Mouse (Mus musculus) lung, postnatal 25 days (tissue): ENCODE data around the gene Krt28.
A peak's percentile ranks its signal among the peaks of the same experiment; 100 is the strongest.

Experiments used
- DNase-seq: peaks from one replicate; pipeline ENCODE4 v3.0.0; 2022; ENCODE audit warnings: low spot score

Krt28 gene

DNA sequence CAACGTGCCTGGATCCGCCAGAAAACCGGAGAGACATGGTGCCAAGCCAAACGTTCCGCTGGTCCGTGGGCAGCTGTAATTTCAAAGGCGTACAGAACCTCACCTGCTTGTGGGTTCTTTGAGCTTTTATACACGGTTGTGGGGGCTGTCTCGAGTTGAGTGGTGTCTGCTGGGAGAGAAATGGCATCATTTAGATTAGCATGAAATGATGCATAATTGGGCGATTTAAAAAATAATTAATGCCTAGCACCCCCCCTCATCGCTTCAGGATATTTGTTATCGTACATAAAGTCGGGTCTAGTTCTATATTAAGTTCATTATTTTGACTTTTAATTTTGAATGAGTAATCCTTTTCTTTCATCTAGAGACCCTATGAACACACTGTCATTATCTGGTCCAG lies at the start of gene Krt28:
Gene Krt28, minus strand, starts transcription at position 101 of the 400 bp plus-strand sequence.
- DNase-seq: no peak

DNA sequence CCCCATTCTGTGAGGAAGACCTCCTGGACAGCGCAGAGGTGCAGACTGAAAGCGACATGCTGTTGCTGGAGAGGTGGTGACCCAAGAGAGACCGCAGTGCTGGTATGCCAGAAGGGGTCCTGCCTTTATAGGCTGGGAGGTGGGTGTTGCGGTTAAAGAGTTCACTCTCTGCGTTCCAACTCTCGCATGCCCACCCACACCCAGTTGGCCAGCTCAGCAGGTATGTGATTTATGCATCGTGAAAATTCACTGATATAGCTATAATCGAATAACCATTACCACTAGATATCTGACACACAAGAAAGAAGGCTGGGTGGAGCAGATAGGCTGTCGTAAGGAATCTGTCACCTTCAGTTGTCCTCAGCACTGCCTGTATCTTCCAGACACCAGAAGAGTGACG lies 47.5 kb upstream of the Krt28 start, which contains the start of gene Krt12:
Gene Krt12, minus strand, starts transcription at position 101 of the 400 bp plus-strand sequence.
- no peak for DNase-seq

DNA sequence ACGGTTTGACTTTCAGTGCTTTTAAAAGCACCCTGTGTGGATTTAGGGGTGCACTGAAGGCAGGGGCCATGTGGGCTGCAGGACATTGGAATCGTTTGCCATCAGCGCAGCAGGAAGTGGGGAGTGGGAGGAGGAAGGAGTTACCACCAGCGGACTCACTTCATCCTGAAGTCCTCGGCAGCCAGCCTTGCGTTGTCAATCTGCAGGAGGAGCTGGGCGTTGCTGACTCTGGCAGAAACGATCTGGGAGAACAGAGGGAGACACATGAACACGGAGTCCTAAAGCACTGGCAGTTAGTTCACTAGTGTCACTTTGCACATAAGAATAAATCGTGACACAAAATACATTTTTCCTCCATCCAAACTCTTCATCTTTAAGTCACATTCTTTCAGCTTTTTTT lies 45.9 kb upstream of the Krt28 start:
- DNase-seq: no peak

DNA sequence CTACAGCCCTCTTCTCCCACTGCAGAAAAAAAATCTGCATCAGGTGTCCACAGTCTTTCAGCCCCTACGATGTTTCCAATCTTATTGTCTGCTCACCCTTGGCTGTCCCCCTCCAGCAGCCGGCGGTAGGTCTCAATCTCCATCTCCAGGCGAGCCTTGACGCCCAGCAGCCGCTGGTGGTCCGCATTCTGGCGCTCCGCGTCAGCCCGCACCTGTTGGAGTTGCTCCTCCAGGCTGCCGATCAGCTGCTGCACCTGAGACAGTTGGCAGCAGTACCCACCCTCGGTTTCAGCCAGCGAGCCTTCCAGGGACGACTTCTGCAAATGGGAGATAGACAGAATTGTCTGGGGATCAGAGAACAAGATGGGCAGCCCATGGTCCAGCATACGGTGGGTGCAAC lies 43.1 kb upstream of the Krt28 start:
- DNase-seq: no peak

DNA sequence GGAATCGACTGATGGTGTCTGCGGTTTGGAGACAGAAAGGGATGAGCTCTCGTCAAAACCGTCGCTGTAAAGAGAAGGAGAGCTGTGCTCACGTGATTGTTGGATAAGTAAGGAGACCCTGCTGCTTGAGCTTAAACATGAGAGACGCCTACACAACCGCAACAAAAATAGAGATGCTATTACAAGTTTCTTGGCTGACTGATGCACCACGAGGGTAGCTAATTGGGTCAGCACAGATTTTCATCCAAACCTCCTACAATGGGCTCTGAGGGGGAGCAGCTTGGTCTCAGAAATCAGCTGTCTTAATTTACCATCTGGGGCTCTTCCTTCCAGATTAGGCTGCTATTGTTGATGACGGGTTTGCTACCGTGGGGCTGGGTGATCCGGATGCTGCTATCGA lies 42.2 kb upstream of the Krt28 start:
- DNase-seq: no peak

DNA sequence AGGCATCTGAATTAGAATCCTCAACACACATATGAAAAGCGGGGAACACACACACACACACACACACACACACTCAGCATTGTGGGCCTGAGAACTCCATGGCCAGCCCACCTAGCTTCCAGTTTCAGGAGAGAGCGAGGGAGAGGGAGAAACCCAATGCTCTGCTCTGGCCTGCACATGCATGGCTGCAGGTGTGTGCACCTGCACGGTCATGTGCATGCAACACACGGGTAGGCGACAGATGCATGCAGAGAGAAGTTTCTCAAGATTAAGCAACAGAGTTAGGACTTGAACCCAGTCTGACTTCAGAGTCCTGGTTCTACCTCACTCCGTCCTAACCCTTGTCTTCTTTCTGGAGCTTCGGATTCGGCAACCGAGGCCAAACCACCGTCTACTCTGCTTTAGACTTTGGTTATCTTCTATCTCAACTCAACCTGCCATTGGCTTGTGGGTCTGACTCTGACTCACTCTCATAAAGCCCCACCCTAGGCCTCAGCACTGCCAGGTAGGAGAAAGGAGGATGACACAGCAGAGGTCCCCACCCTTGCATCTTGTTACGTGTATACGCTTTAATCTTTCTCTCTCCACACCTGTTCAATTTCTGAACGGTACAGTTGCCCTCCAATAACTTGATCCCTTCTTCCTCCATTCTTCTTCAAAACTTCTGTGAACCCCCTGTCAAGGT lies 39.9 kb upstream of the Krt28 start:
- no peak for DNase-seq

DNA sequence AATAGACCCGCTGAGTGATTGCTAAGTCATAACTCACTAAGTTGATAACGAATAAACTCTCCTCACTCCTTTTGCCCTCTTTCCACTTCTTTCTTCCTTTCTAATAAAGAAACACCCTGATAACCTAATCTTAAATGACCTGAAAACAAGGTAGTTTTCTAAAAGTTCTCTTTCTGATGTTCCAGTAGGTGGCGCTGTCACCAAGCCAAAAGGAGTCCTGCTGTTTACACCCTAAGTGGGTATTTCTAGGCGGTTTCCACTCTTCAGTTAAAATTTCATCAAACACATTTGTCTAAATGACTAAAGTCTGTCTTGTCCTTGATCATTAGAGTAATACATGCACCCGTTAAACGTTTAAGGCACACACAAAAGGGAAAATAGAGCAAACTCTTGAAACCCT lies 38.5 kb upstream of the Krt28 start:
- DNase-seq: peak; percentile 23

DNA sequence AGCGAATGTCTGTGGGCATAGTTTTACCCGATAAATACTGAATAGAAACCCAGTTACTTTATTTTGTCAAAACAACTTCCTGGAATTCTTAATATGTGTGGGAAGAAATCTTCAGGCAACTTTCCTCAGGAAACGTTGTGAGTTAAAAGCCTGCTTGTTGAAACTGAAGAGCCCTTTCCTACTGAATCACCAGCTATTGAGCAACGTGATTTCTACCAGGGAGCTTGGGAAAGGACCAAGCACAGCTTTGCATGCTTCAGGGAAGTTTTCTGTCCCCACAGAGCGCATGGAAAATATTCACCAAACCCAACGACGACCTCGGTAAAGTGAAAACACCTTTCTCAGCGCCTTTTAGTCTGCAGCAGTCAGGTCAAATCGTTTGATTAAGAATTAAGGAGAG lies 31.5 kb upstream of the Krt28 start:
- peak; percentile 41 for DNase-seq

DNA sequence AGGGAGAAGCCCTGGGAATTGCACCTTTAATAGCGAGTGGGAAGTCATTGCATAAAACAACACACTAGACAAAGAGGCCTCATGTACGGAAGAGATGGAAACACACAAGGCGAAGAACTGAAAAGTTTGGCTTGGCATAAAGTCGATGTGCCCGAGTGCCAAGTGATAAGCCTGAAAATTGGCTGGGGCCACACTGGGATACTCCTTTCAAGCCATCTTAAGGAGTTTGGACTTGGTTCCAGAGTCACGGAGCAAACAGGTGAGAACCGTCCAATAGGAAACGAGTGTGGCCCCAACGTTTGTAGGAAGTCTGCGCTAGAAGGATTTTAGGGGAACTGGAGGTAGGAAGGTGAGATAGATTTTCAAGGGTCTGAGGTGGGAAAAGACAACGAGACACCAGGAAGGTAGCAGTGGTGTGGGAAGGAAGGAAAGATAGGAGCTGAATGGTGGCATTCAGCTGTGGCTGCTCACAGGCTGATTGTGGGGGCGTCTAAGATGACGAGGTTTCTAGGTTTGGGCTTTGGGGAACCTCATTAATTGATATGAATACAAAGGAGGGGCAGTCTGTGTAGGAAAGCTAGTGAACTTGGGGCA lies 25.4 kb upstream of the Krt28 start:
- DNase-seq: no peak

DNA sequence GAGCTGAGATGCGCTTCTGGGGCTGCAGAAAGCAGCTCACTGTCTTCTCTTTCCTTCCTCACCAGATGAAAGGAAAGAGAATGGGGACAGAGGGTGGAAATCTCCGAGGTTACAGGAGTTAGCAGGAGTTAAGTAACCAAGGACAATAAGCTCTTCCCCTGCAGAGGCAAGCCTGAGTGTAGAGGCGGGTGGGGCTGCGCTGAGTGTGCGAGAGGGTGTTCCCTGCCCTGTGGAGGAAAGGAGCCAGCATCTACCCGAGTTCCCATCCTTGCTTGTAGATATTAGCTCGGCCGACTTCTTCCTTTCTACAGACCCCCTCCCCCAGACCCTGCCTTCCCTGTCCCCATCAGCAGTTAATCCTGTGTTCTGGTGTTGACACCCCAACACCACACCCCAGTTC lies 24.1 kb upstream of the Krt28 start:
- DNase-seq: no peak

DNA sequence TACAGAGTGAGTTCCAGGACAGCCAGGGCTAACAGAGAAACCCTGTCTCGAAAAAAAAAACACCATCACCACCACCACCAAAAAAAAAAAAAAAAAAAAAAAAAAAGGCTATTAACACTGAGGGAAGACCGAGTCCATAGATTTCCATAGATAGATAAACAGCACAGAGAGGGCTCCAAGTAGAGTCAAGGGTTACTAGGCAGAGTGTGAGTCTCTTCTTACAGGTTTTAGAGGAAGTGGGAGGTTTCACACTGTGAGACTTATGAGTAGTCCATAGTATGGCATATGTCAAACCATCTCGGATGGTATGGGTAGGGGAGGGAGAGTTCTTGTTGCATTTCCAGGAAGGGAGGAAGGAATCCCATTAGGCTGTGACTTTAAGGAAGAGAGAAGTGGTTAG lies 23.4 kb upstream of the Krt28 start:
- DNase-seq: no peak

DNA sequence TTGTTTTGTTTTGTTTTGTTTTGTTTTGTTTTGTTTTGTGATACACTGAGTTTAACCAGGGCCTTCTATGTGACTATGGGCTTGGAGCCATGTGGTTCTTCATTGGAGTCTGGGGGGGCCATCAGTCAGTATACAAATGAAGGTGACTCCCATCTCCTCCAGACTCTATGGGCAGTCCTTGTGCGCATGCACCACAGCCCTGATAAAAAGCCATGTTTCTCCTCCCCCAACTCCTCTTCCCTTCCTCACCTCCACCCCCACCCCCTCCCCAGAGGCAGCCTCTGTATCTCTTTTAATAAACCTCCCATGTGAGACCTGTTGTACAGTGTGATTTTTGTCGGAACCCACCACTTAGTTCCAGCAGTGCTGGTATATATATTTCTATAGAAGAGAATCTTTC lies 22.0 kb upstream of the Krt28 start:
- no peak for DNase-seq

DNA sequence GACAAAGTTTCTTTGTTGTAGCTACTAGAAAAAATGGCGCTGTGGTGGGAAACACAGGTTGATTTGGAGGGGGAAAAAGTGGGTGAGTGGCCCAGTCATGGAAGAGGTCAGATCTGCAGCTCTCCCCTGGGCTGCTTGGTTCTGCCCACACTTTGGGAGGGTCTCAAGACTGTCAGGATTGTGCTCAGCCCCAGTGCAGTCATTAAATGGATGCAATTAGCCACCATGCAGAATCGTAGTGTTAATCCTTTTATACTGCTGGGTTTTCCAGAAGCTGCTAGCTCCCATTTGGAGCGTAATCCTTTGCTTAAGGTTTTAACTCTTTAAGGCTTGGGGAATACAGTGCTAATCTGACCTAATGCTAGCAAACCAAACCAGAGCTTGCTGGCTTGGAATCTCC lies 21.3 kb upstream of the Krt28 start:
- DNase-seq: no peak

DNA sequence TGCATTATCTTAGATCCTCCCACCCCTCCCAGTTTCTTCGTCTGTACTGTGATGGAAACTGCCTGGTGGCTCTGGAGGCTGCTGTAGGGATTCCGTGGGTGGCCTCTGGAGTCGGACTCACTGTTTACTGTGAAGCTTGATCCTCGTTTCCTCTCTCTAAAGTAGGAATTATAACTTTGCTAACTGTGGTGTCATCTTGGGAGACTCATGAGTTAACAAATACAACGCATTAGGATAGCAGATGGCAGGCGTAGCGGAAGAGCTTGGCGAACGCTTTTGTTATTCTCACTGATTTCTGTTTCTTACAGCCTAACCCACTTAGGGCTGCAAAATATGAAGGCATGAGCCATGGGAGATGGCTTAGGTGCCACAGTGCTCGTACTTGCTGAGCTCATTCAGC lies 17.8 kb upstream of the Krt28 start:
- DNase-seq: no peak

DNA sequence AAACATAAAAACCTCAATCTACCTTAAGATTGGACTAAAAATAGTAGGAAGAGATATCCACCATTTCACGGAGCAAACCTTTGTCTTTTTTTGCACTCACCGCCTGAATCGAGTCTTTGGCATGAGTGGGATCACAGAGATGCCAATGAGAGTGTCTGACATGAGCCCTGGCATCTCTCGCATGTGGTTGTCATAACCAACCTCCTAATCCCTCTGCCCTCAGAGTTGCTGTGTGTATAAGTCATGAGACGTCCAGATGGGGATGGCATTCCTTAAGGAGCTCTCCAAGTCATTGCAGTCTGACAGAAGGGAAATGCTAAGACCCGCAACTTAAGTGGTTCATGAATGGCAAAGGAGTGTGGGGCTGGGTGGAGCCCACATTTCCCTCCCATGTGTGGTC lies 16.7 kb upstream of the Krt28 start:
- DNase-seq: no peak

DNA sequence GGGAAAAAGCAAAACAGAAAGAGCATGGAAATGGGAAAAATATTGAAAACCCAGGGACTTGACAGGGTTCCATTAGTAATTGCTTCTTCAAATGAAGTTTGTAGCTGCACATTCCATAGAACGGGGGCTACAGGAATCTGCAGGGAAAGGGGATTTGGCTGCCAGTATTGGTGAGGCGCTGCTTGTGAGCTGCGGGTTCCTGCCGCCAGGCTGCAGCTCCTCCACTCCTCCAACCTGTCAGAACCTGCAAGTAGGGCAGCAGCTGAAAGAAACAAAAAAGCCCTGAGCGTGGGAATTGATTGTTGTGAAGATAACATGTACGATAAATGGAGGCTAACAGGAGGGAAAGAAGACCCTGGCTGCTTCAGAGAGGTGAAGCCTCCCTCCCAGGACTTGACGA lies 16.2 kb upstream of the Krt28 start:
- no peak for DNase-seq

DNA sequence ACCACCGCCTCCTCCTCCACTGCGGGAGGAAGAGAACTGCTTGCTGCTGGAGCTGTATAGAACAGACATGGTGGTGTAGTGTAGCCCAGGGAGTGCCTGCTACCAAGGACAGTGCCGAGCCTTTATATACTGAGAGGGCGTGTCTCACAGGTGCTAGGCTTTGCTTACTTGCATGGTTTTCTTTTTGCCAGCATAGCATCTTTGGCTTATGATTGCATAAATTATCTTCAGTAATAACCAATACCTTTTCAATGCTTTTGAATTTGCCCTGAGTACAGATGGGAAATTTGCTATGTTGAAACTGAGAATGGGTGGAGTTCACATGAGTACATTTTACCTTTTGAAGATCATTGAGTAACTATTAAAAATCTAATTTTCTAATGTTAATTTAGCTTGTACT lies 14.6 kb upstream of the Krt28 start, which contains the start of gene Krt10:
Gene Krt10, minus strand, starts transcription at position 101 of the 400 bp plus-strand sequence.
- DNase-seq: no peak

DNA sequence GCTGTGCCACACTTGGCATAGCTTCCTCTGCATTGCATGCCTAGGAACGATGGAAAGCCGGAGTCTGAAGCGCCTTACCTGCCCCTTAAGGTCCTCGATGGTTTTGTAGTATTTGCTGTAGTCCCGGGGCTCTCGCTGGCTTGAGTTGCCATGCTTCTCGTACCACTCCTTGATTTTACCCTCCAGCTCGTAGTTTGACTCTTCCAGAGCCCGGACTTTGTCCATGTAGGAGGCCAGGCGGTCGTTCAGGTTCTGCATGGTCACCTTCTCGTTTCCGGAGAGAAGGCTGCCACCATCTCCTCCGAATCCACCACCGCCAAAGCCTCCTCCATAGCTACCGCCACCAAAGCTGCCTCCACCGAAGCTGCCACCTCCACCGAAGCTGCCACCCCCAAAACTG lies 14.0 kb upstream of the Krt28 start:
- DNase-seq: no peak

DNA sequence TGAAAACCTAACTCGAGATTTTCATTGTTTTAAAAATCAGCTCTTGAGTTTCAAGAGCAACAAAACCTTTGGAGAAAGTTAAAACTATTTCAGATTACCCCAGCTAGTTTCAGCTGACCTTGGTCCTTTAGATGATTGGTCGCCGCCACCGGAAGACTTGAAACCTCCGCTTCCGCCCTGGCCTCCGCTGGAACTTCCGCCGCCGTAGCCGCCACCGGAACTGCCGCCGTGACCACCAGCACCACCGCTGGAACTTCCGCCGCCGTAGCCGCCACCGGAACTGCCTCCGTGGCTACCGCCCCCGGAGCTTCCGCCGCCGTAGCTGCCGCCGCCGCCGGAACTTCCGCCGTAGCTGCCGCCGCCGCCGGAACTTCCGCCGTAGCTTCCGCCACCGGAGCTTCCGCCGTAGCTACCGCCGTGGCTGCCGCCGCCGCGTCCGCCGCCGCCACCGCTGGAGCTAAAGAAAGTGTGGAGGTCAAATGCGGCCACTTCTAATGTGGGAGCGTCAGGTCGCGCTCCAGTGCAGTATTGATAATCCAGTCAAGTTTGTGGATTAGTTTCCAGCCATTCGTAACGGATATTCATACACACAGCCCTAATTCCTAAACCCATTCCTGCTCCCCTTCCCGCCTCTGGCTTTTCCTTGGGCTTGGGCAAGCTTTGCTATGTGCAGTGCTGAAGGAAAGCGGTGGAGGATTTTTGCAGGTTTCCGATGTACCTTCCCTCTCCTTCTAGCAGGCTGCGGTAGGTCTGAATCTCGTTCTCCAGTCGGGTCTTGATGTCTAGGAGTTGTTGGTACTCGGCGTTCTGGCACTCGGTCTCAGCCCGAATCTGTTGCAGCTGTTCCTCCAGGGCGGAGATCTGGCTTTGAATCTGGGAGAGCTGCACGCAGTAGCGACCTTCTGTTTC lies 11.4 kb upstream of the Krt28 start:
- peak; percentile 94 for DNase-seq

DNA sequence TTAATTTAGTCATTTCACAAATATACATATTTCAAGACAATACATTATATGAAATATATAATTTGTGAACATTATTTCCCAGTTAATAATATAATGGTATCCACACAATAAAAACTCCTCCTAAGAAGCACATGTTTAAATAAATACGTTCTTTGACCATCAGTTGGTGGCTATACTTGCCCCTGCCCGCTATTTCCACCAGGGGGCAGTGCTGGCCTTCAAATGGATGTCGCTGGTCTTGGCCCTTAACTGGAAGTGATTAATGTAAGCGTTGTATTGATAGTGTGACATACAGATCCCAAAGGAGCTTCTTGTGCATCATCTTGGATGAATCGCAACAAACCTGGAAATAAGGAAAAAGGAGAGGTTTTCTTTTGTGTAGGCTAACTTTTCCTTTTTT lies 4.9 kb upstream of the Krt28 start:
- peak; percentile 73 for DNase-seq

DNA sequence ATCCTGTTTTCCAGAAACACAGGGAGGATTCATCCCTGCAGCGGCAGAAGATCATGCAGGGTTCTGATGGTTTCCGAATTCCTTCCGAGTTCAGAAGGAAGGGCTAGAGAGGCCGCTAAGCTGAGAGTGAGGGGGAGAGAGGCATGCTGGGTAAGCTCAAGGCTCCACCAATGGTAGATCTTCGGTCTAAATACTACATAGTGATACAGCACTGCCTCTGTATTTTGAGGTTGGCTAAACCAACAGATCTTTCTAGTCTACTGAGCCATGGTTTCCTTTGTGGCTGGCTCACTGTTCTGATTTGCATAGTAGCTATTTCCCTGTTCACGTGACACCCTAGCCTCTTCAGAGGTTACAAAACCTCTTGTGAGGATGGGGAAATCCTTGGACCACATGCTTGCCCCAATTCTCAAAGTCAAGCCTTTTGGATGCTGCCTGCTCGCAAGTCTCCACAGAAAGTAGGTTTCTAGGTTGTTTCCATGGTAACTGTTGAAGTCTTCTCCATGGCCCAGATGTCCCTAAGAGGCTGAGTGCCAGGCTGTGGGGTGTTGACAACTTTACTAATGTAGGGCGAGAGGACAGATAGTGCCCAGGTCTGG lies 4.8 kb downstream of the Krt28 start:
- DNase-seq: peak; percentile 13

DNA sequence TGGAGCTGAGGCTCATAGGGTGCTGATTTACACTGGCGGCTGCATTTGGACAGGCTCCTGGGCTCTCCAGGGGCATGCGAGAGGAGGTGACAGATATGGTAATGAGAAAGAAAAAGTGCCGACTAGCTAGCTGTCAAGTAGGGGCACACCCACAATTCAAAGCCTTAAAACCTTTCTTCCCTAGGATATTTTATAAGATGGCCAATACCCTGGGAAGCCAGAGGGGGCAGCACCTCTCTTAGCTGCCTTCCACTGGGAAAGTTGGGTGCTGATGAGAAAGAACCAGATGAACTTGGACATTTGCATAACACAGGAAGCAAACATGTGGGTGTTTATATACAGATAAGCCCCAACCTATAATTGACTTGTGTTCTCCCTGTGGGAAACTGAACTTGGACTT lies 5.5 kb downstream of the Krt28 start:
- DNase-seq: no peak

DNA sequence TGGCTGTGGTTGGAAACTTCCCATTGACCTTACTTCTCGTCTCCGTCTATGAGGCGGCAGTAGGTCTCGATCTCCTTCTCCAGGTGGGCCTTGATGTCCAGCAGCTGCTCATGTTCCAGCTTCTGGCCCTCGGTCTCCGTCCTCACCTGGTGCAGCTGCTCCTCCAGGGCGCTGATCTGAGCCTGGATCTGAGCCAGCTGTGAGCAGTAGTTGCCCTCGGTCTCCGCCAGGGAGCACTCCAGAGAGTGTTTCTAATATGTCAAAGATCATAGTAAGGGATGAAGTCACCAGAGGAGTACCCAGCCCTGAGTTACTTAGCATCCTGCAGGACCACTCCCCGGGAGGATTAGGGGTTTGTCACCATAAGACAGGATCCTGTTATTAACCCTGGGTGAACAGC lies 7.9 kb downstream of the Krt28 start:
- DNase-seq: no peak
